9 mouse cellular contexts compared by ENCODE assay signal in the genomic region with DNA sequence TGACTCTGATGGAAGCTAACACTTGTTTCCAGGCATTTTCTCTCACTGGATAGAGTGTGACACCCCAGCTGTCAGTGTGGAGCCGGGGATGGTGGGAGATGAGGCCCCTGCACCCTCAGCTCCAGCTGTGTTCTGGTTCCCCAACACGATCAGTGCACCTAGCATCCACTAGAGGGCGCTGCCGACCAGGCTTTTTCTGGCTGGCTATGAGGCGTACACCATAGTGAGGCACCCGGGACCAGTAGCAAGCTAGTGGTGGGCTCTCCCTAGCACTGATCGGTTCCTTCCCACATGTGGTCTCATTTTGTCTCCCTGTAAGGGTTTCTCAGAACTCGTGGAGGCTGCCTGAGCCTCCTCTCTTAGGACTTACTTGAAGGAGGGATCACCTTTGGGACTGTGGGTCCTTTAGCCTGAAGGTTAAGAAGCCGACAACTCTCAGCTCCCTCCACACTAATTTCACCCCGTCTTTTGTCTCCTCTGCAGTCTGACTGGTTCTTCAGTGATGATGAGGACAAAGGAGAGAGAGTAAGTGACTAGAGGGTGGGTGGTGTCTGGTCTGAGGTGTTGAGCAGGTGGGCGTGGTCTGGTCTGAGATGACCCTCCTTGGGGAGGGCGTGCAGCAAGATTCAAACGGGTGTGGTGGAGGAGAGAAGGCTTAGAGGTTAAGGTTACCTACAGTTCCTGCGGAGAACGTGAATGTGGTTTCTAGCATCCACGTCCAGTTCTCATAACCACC. TPM values are rescaled to one million over a fixed set of nuclear protein-coding genes. Genes with fewer than 3 reads are reported as not detected.
A peak's percentile ranks its signal among the peaks of the same experiment; 100 is the strongest.
DNase-seq lines count a peak whose midpoint lies in the region; ATAC-seq and TF ChIP-seq lines count a peak whose summit lies in the region.
"Had no signal": no experiment of that assay in that cellular context is flagged by ENCODE, and none has a peak within 500 bp of the region (broad histone marks: within the 10 kb centered on the region; RNA-seq: fewer than 3 reads in every experiment).

No protein-coding gene starts in this region.

- ATAC-seq in heart, embryonic 15.5 days (replicated peaks; ENCODE audit: insufficient number of reproducible peaks, insufficient read depth, low FRiP score, low read depth): 0 out of 2 replicates have a peak, but pooled peaks have one; percentile 26
- no peak for ATAC-seq in activated CD4-positive, CD25-positive, alpha-beta regulatory T cell, adult 4 months

- H3K4me3 ChIP-seq in CH12.LX (replicated peaks in 1 of 3; ENCODE audit: low read depth in 2 of 3, low read length in 2 of 3, poor library complexity in 1 of 3): no peak overlapping the region
- H3K4me3 ChIP-seq in heart, embryonic 15.5 days: no peak overlapping the region

- TF ChIP-seq EP300 in CH12.LX (IDR thresholded peaks at IDR 0.05; ENCODE audit: low read length): no peak

- peak; percentile 90 for DNase-seq in CH12.LX (ENCODE audit: extremely low read depth)
- DNase-seq in adrenal gland, adult 18-20 months (ENCODE audit: low spot score in 2 of 2): peak; percentile 76 to 83
- DNase-seq in embryo, embryonic 11.5 days (ENCODE audit: low read depth, low spot score): peak; percentile 72
- peak; percentile 21 for DNase-seq in large intestine, adult 2 months (ENCODE audit: low read depth, low spot score)
- peak; percentile 78 for DNase-seq in lung, postnatal 10 days
- DNase-seq in retina, postnatal 1 day: peak; percentile 87

- H3K27me3 ChIP-seq in CH12.LX (replicated peaks): no peaks in the 10 kb centered on the region
- H3K27me3 ChIP-seq in heart, embryonic 15.5 days: no peaks in the 10 kb centered on the region

- no peak overlapping the region for H3K27ac ChIP-seq in CH12.LX (ENCODE audit: insufficient read depth, low read depth)
- H3K27ac ChIP-seq in heart, embryonic 15.5 days: no peak overlapping the region

- H3K36me3 ChIP-seq in CH12.LX (replicated peaks in 1 of 2; ENCODE audit: control insufficient read depth in 1 of 2, insufficient read depth in 1 of 2, low read length in 1 of 2): peaks cover 2 to 31% of the 10 kb centered on the region in 2 experiments
- peaks cover 73% of the 10 kb centered on the region for H3K36me3 ChIP-seq in heart, embryonic 15.5 days

- peaks cover 2% of the 10 kb centered on the region for H3K9me3 ChIP-seq in CH12.LX (replicated peaks; ENCODE audit: low read length)
- H3K9me3 ChIP-seq in heart, embryonic 15.5 days (replicated peaks): no peaks in the 10 kb centered on the region

- no peak for TF ChIP-seq POLR2A in CH12.LX (IDR thresholded peaks at IDR 0.05; ENCODE audit: low read depth, low read length)

- dilution Hi-C loops in CH12.LX (cut with MboI; ENCODE audit: extremely low pct_ligation_motif_present, extremely low pct_unique_long_range_greater_than_20kb, low sequenced_read_pairs): no loop called here

- H3K79me2 ChIP-seq in CH12.LX (replicated peaks; ENCODE audit: control insufficient read depth, extremely low read depth, insufficient read depth, poor library complexity, severe bottlenecking): no peaks in the 10 kb centered on the region

- WGBS in heart, embryonic 15.5 days: 40% methylated on average over 16 of the region's 16 CpGs
- WGBS in large intestine, adult 2 months: 31% methylated on average over 16 of the region's 16 CpGs

- in situ Hi-C loops in CH12.LX (cut with MboI; ENCODE audit: low pct_ligation_motif_present, low pct_unique_long_range_greater_than_20kb, low sequenced_read_pairs): loop anchor here (5.0 kb wide), 2 partner anchors 68 to 133 kb away; no protein-coding TSS in a partner anchor

- peak; percentile 99 for TF ChIP-seq RAD21 in CH12.LX (IDR thresholded peaks at IDR 0.05; ENCODE audit: low read depth, low read length)

- H3K4me2 ChIP-seq in CH12.LX (ENCODE audit: insufficient read depth, low read depth, poor library complexity, severe bottlenecking): no peak overlapping the region
- no peak overlapping the region for H3K4me2 ChIP-seq in heart, embryonic 15.5 days

- peak; percentile 98 to 99 for TF ChIP-seq CTCF in CH12.LX (conservative IDR thresholded peaks at IDR 0.05 in 1 of 2, IDR thresholded peaks at IDR 0.05 in 1 of 2; ENCODE audit: low read depth in 2 of 2, low read length in 2 of 2)

- peaks cover 7 to 45% of the 10 kb centered on the region in 2 experiments; a peak in 3 of 4 replicates for H3K4me1 ChIP-seq in CH12.LX (ENCODE audit: control insufficient read depth in 1 of 2, insufficient read depth in 2 of 2)
- H3K4me1 ChIP-seq in heart, embryonic 15.5 days (replicated peaks): peaks cover 4% of the 10 kb centered on the region; the same call in 1 of the 2 replicates

- H3K9ac ChIP-seq in CH12.LX (ENCODE audit: insufficient read depth, low read depth): no peak overlapping the region
- H3K9ac ChIP-seq in heart, embryonic 15.5 days: no peak overlapping the region

TF ChIP-seq in CH12.LX, 34 proteins besides CTCF, POLR2A, EP300 and RAD21:
- peak; percentile 41; the same call in 1 of the 2 replicates for TF ChIP-seq MYC (IDR thresholded peaks at IDR 0.05; ENCODE audit: low read depth, low read length)
- no peak for TF ChIP-seq MAZ (IDR thresholded peaks at IDR 0.05; ENCODE audit: low read depth, low read length)
- TF ChIP-seq IRF4 (IDR thresholded peaks at IDR 0.05; ENCODE audit: low read depth, low read length): peak; percentile 64
- TF ChIP-seq ZC3H11A (IDR thresholded peaks at IDR 0.05; ENCODE audit: low read depth, low read length): peak; percentile 93
- 0 out of 2 replicates have a peak, but pooled peaks have one; percentile 12 for TF ChIP-seq BHLHE40 (IDR thresholded peaks at IDR 0.05; ENCODE audit: low read depth, low read length)
- peak; percentile 97 for TF ChIP-seq SMC3 (IDR thresholded peaks at IDR 0.05; ENCODE audit: low read depth, low read length)
- 0 out of 2 replicates have a peak, but pooled peaks have one; percentile 36 for TF ChIP-seq TCF12 (IDR thresholded peaks at IDR 0.05; ENCODE audit: low read depth, low read length)
- peak; percentile 30; the same call in 1 of the 2 replicates for TF ChIP-seq NRF1 (IDR thresholded peaks at IDR 0.05; ENCODE audit: low read depth, low read length)
- TF ChIP-seq NELFE (IDR thresholded peaks at IDR 0.05; ENCODE audit: low read depth, low read length): peak; percentile 47; the same call in 1 of the 2 replicates
- no peak for TF ChIP-seq UBTF (IDR thresholded peaks at IDR 0.05; ENCODE audit: low read depth, low read length)
TF ChIP-seq in CH12.LX: peak in this region for 8.

RNA-seq across cellular contexts. Expression of a gene that starts 10.4 kb away (rescaled TPM):
- total RNA-seq in CH12.LX (2012; rRNA removed) (0.17 TPM in 1 of 2 replicates, not detected in the other), CH12.LX (2014; rRNA removed) (not detected in 2 replicates)
- polyA plus RNA-seq in CH12.LX (2012; ENCODE audit: insufficient read length, low read depth): 0.30 and 0.50 TPM in 2 replicates
- under 1 TPM; 0.19 to 0.20 TPM for total RNA-seq in adrenal gland, adult 18-20 months (2021)
- polyA plus RNA-seq in heart, embryonic 15.5 days (2015; fragmentation: Nextera tagmentation; extraction: Ambion mirVana): 0.78 and 1.0 TPM in 2 replicates
- not detected in 2 replicates for polyA plus RNA-seq in large intestine, adult 2 months (2012; rRNA removed)
- not detected for polyA plus RNA-seq in activated CD4-positive, CD25-positive, alpha-beta regulatory T cell, adult 4 months (2017; shearing (Covaris generic))
- total RNA-seq: left cerebral cortex, adult 8-10 months had no signal

Comparison
In these comparisons a context has a peak if more than half of its experiments do, and no peak if none do; other contexts are left out.
1. DNase-seq: peak in every context shown above with its lines; median percentile 90 in CH12.LX; 87 in retina, postnatal 1 day; 80 in adrenal gland, adult 18-20 months; 78 in lung, postnatal 10 days; 72 in embryo, embryonic 11.5 days; 21 in large intestine, adult 2 months.